Mouse (Mus musculus): ENCODE data around the gene Ago3.

Gene Ago3

GRCm38 (mm10) chr4:126429347-126430079, at the start of gene Ago3:
Gene Ago3, minus strand, starts transcription at chr4:126429556.
- DNase-seq (ENCODE audit: low read depth, low spot score), result peak; percentile 97

- no peak for DNase-seq (ENCODE audit: low read depth, low spot score)
Measured at GRCm38 (mm10) chr4:126473031-126473430, 43.7 kb upstream of the Ago3 start.

- DNase-seq (ENCODE audit: low read depth, low spot score), result no peak
Measured at GRCm38 (mm10) chr4:126469334-126469733, 40.0 kb upstream of the Ago3 start.

GRCm38 (mm10) chr4:126468925-126469324, 39.6 kb upstream of the Ago3 start:
- DNase-seq (ENCODE audit: low read depth, low spot score), result peak; percentile 73

GRCm38 (mm10) chr4:126468285-126468901, 39.0 kb upstream of the Ago3 start, which contains the start of gene Ago1:
Gene Ago1, minus strand, starts transcription at chr4:126468583.
- DNase-seq (ENCODE audit: low read depth, low spot score), result peak; percentile 98

GRCm38 (mm10) chr4:126467721-126468284, 38.4 kb upstream of the Ago3 start:
- DNase-seq (ENCODE audit: low read depth, low spot score), result peak; percentile 71

- DNase-seq (ENCODE audit: low read depth, low spot score), result no peak
Measured at GRCm38 (mm10) chr4:126466251-126466750, 36.9 kb upstream of the Ago3 start.

GRCm38 (mm10) chr4:126465843-126466242, 36.5 kb upstream of the Ago3 start:
- peak; percentile 77 for DNase-seq (ENCODE audit: low read depth, low spot score)

- DNase-seq (ENCODE audit: low read depth, low spot score), result no peak
Measured at GRCm38 (mm10) chr4:126464892-126465235, 35.5 kb upstream of the Ago3 start.

- DNase-seq (ENCODE audit: low read depth, low spot score), result no peak
Measured at GRCm38 (mm10) chr4:126464189-126464891, 35.0 kb upstream of the Ago3 start.

- no peak for DNase-seq (ENCODE audit: low read depth, low spot score)
Measured at GRCm38 (mm10) chr4:126455441-126455840, 26.1 kb upstream of the Ago3 start.

- peak; percentile 36 for DNase-seq (ENCODE audit: low read depth, low spot score)
Measured at GRCm38 (mm10) chr4:126454547-126455254, 25.3 kb upstream of the Ago3 start.

- no peak for DNase-seq (ENCODE audit: low read depth, low spot score)
Measured at GRCm38 (mm10) chr4:126450268-126450667, 20.9 kb upstream of the Ago3 start.

- no peak for DNase-seq (ENCODE audit: low read depth, low spot score)
Measured at GRCm38 (mm10) chr4:126447126-126447525, 17.8 kb upstream of the Ago3 start.

GRCm38 (mm10) chr4:126444528-126444927, 15.2 kb upstream of the Ago3 start:
- no peak for DNase-seq (ENCODE audit: low read depth, low spot score)

GRCm38 (mm10) chr4:126438261-126438660, 8.9 kb upstream of the Ago3 start:
- DNase-seq (ENCODE audit: low read depth, low spot score), result no peak

GRCm38 (mm10) chr4:126436268-126436667, 6.9 kb upstream of the Ago3 start:
- DNase-seq (ENCODE audit: low read depth, low spot score), result peak; percentile 65

GRCm38 (mm10) chr4:126434094-126434493, 4.7 kb upstream of the Ago3 start:
- DNase-seq (ENCODE audit: low read depth, low spot score), result no peak

- no peak for DNase-seq (ENCODE audit: low read depth, low spot score)
Measured at GRCm38 (mm10) chr4:126433175-126433574, 3.8 kb upstream of the Ago3 start.

GRCm38 (mm10) chr4:126431746-126432145, 2.4 kb upstream of the Ago3 start:
- no peak for DNase-seq (ENCODE audit: low read depth, low spot score)

- peak; percentile 25 for DNase-seq (ENCODE audit: low read depth, low spot score)
Measured at GRCm38 (mm10) chr4:126428682-126429346, 542 bp downstream of the Ago3 start.
